Mouse (Mus musculus): Measurements from ENCODE around the gene Pqlc3. TPM values are rescaled to one million over a fixed set of nuclear protein-coding genes. Genes with fewer than 3 reads are reported as not detected.

Gene Pqlc3
- total and polyA plus RNA-seq, 3 experiments: 5.2 to 13.1 TPM; not detected in 1

DNA sequence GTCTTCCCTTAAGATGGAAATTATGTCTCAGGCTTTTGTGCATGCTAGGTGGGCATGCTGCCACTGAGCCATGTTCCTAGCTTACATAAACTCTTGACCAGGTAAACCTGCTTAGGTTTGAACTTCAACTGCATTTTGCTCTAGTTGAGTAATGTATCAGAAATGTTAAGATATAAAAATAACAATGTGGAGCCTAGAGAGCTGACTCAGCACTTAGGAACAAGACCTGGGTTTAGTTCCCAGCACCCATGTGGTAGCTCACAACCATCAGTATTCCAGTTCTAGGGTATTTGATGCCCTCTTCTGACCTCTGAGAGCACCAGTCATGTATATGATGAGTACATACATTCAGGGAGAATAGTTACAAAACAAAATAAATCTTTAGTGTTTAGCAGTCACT lies 23.1 kb downstream of the Pqlc3 start:
- DNase-seq (ENCODE audit: low read depth, low spot score): no peak
- Histone ChIP-seq H3K79me2 (ENCODE audit: control insufficient read depth, insufficient read depth, low read length, poor library complexity) (no peaks in the 10 kb centered on the region), H3K4me1 (ENCODE audit: control insufficient read depth in 1 of 2, insufficient read depth in 2 of 2, low read length in 2 of 2) (no peaks in the 10 kb centered on the region), H3K9me3 (replicated peaks; ENCODE audit: insufficient read depth, low read length) (no peaks in the 10 kb centered on the region), H3K27ac (ENCODE audit: control insufficient read depth, low read depth, low read length) (no peak overlapping the region), H3K27me3 (ENCODE audit: control insufficient read depth in 1 of 2, insufficient read depth in 2 of 2, low read length in 2 of 2) (no peaks in the 10 kb centered on the region), H3K36me3 (ENCODE audit: control insufficient read depth in 1 of 2, insufficient read depth in 2 of 2, low read length in 2 of 2) (peaks cover 0 to 37% of the 10 kb centered on the region in 2 experiments; a peak in 2 of 4 replicates), H3K4me3 (ENCODE audit: control insufficient read depth in 1 of 2, insufficient read depth in 1 of 2, low read depth in 2 of 2, low read length in 2 of 2) (no peak overlapping the region), H3K9ac (ENCODE audit: control insufficient read depth, low read depth, low read length, poor library complexity, severe bottlenecking) (no peak overlapping the region)
- TF ChIP-seq NRF1 (IDR thresholded peaks at IDR 0.05; ENCODE audit: insufficient read depth, low read depth, low read length, poor library complexity, severe bottlenecking): no peak
- TF ChIP-seq CHD2 (IDR thresholded peaks at IDR 0.05; ENCODE audit: low read length): no peak
- no peak for TF ChIP-seq BHLHE40 (IDR thresholded peaks at IDR 0.05; ENCODE audit: borderline replicate concordance, low read depth, low read length)
- TF ChIP-seq SMC3 (IDR thresholded peaks at IDR 0.05; ENCODE audit: low read depth, low read length): no peak
- TF ChIP-seq HCFC1 (IDR thresholded peaks at IDR 0.05; ENCODE audit: low read depth, low read length): no peak
- no peak for TF ChIP-seq USF1 (IDR thresholded peaks at IDR 0.05; ENCODE audit: low read depth, low read length)
- no peak for TF ChIP-seq POLR2AphosphoS5 (IDR thresholded peaks at IDR 0.05; ENCODE audit: borderline replicate concordance, low read depth, low read length)
- peak; percentile 49; the same call in 1 of the 2 replicates for TF ChIP-seq MAFK (IDR thresholded peaks at IDR 0.05; ENCODE audit: borderline replicate concordance, low read depth, low read length)

DNA sequence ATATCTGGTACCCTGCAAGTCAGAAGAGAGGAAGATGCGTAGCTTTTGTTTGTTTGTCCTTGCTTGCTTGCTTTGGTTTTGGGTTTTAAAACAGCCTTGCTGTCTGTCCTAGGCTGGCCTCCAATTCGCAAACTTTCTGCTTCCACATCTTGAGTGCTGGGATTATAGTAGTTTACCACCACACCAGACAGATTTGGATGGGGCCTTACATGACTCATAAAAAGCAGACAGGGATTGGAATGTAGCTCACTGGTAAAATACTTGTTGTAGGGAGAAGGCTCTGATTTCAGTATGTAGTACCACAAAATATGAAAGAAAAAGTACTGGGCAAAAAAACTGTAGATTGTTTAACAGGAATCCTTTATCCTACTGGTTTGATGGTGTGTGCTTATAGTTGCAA lies 33.4 kb downstream of the Pqlc3 start:
- TF ChIP-seq MAX (IDR thresholded peaks at IDR 0.05; ENCODE audit: low read length) (no peak), MEF2A (IDR thresholded peaks at IDR 0.05; ENCODE audit: extremely low read depth, insufficient replicate concordance, low read depth, low read length, poor library complexity, severe bottlenecking) (no peak), MAFK (IDR thresholded peaks at IDR 0.05; ENCODE audit: borderline replicate concordance, low read depth, low read length) (no peak), TAL1 (IDR thresholded peaks at IDR 0.05; ENCODE audit: low read length) (no peak), GATA1 (IDR thresholded peaks at IDR 0.05; ENCODE audit: low read depth, low read length) (no peak), GABPA (IDR thresholded peaks at IDR 0.05; ENCODE audit: low read depth, low read length) (no peak), USF1 (IDR thresholded peaks at IDR 0.05; ENCODE audit: low read depth, low read length) (no peak), ELF1 (IDR thresholded peaks at IDR 0.05; ENCODE audit: low read depth, low read length) (no peak), USF2 (IDR thresholded peaks at IDR 0.05; ENCODE audit: borderline replicate concordance in 1 of 2, insufficient read depth in 1 of 2, low read depth in 1 of 2, low read length in 2 of 2) (no peak), HCFC1 (IDR thresholded peaks at IDR 0.05; ENCODE audit: low read depth, low read length) (no peak), E2F4 (IDR thresholded peaks at IDR 0.05; ENCODE audit: borderline replicate concordance, low read depth, low read length) (no peak), NRF1 (IDR thresholded peaks at IDR 0.05; ENCODE audit: insufficient read depth, low read depth, low read length, poor library complexity, severe bottlenecking) (no peak), BHLHE40 (IDR thresholded peaks at IDR 0.05; ENCODE audit: borderline replicate concordance, low read depth, low read length) (no peak), ZKSCAN1 (IDR thresholded peaks at IDR 0.05; ENCODE audit: low read depth, low read length) (no peak), EP300 (IDR thresholded peaks at IDR 0.05; ENCODE audit: low read depth in 1 of 2, low read length in 2 of 2) (no peak), POLR2AphosphoS5 (IDR thresholded peaks at IDR 0.05; ENCODE audit: borderline replicate concordance, low read depth, low read length) (no peak), UBTF (IDR thresholded peaks at IDR 0.05; ENCODE audit: borderline replicate concordance, insufficient read depth, low read depth, low read length) (no peak), SIN3A (IDR thresholded peaks at IDR 0.05; ENCODE audit: low read length) (no peak), POLR2AphosphoS2 (IDR thresholded peaks at IDR 0.05; ENCODE audit: low read length) (no peak), ZNF384 (IDR thresholded peaks at IDR 0.05; ENCODE audit: low read depth, low read length) (no peak)
- no peaks in the 10 kb centered on the region for H3K9me3 ChIP-seq (replicated peaks; ENCODE audit: insufficient read depth, low read length)
- no peaks in the 10 kb centered on the region for H3K79me2 ChIP-seq (ENCODE audit: control insufficient read depth, insufficient read depth, low read length, poor library complexity)
- H3K4me3 ChIP-seq (ENCODE audit: control insufficient read depth in 1 of 2, insufficient read depth in 1 of 2, low read depth in 2 of 2, low read length in 2 of 2): no peak overlapping the region
- H3K4me1 ChIP-seq (ENCODE audit: control insufficient read depth in 1 of 2, insufficient read depth in 2 of 2, low read length in 2 of 2): no peaks in the 10 kb centered on the region
- no peak overlapping the region for H3K27ac ChIP-seq (ENCODE audit: control insufficient read depth, low read depth, low read length)
- H3K9ac ChIP-seq (ENCODE audit: control insufficient read depth, low read depth, low read length, poor library complexity, severe bottlenecking): no peak overlapping the region
- H3K36me3 ChIP-seq (ENCODE audit: control insufficient read depth in 1 of 2, insufficient read depth in 2 of 2, low read length in 2 of 2): peaks cover 0 to 50% of the 10 kb centered on the region in 2 experiments; a peak in 2 of 4 replicates
- H3K27me3 ChIP-seq (ENCODE audit: control insufficient read depth in 1 of 2, insufficient read depth in 2 of 2, low read length in 2 of 2): no peaks in the 10 kb centered on the region
- DNase-seq (ENCODE audit: low read depth, low spot score): no peak

Measured in MEL (cell line).